Mouse (Mus musculus): ENCODE data around the gene Cylc2.

Gene Cylc2

DNA sequence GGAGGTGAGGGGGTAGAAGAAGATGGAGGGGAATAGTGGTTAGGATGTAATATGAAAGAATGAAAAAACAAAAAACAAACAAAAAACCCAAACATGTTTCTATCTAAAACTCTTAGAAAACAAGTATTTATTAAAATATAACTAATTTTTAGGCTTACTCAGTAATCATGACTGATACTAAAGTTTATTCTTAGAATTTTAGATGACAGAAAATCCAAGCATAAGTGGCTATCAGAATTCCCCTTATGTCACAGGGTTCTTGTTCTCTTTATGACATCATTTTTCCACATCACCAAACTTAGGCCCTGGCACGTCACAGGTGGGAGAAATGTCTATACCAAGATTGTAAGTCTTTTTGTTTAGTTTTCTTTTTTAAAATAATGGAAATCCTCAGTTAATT lies at the start of gene Cylc2:
Gene Cylc2, plus strand, starts transcription at position 301 of the 400 bp plus-strand sequence.
- no peak for DNase-seq (ENCODE audit: low read depth, low spot score)

All from c-Kit-negative CD71-positive TER-119-positive erythroid progenitor cells, embryonic 14.5 days (primary cell).